Mouse (Mus musculus): ENCODE measurements around the gene Lypd6. TPM values are rescaled to one million over a fixed set of nuclear protein-coding genes. Genes with fewer than 3 reads are reported as not detected.

Lypd6 gene
- polyA plus RNA-seq, 1 experiment from 2014 or later = 0.28 TPM

GRCm38 (mm10) chr2:50110167-50110566 lies 43.9 kb downstream of the Lypd6 start:
- peak; percentile 55 for ATAC-seq (ENCODE audit: low read depth)
- WGBS (ENCODE audit: insufficient replicate concordance) = 32% methylated on average over 10 of the region's 10 CpGs
- no peak overlapping the region for H3K4me3 ChIP-seq (replicated peaks)
- H3K36me3 ChIP-seq = no peaks in the 10 kb centered on the region
- DNase-seq = no peak
- H3K27ac ChIP-seq = no peak overlapping the region
- H3K4me1 ChIP-seq (replicated peaks) = no peaks in the 10 kb centered on the region
- H3K9ac ChIP-seq = no peak overlapping the region
- H3K27me3 ChIP-seq = no peaks in the 10 kb centered on the region
- no peak overlapping the region for H3K4me2 ChIP-seq
- no peaks in the 10 kb centered on the region for H3K9me3 ChIP-seq (replicated peaks)

- DNase-seq = no peak
- Histone ChIP-seq H3K9me3 (replicated peaks) (no peaks in the 10 kb centered on the region), H3K4me3 (replicated peaks) (no peak overlapping the region), H3K9ac (no peak overlapping the region), H3K4me1 (replicated peaks) (no peaks in the 10 kb centered on the region), H3K27me3 (no peaks in the 10 kb centered on the region), H3K27ac (no peak overlapping the region), H3K36me3 (no peaks in the 10 kb centered on the region), H3K4me2 (no peak overlapping the region)
- 66% methylated on average over 3 of the region's 3 CpGs for WGBS (ENCODE audit: insufficient replicate concordance)
- ATAC-seq (ENCODE audit: low read depth) = no peak
Measured at GRCm38 (mm10) chr2:50111169-50111568, 44.9 kb downstream of the Lypd6 start.

- H3K27me3 ChIP-seq = no peaks in the 10 kb centered on the region
- WGBS (ENCODE audit: insufficient replicate concordance) = 27% methylated on average over 1 of the region's 1 CpGs
- H3K4me3 ChIP-seq (replicated peaks) = no peak overlapping the region
- DNase-seq = no peak
- H3K9me3 ChIP-seq (replicated peaks) = no peaks in the 10 kb centered on the region
- H3K36me3 ChIP-seq = no peaks in the 10 kb centered on the region
- no peak overlapping the region for H3K4me2 ChIP-seq
- H3K4me1 ChIP-seq (replicated peaks) = no peaks in the 10 kb centered on the region
- no peak overlapping the region for H3K27ac ChIP-seq
- ATAC-seq (ENCODE audit: low read depth) = no peak
- H3K9ac ChIP-seq = no peak overlapping the region
Measured at GRCm38 (mm10) chr2:50111609-50112008, 45.4 kb downstream of the Lypd6 start.

GRCm38 (mm10) chr2:50112427-50112826 lies 46.2 kb downstream of the Lypd6 start:
- DNase-seq = no peak
- Histone ChIP-seq H3K9ac (no peak overlapping the region), H3K9me3 (replicated peaks) (no peaks in the 10 kb centered on the region), H3K36me3 (no peaks in the 10 kb centered on the region), H3K27ac (no peak overlapping the region), H3K27me3 (no peaks in the 10 kb centered on the region), H3K4me3 (replicated peaks) (no peak overlapping the region), H3K4me1 (replicated peaks) (no peaks in the 10 kb centered on the region), H3K4me2 (no peak overlapping the region)
- no peak for ATAC-seq (ENCODE audit: low read depth)
- 55% methylated on average over 5 of the region's 5 CpGs for WGBS (ENCODE audit: insufficient replicate concordance)

- ATAC-seq (ENCODE audit: low read depth) (no peak), DNase-seq (no peak)
- Histone ChIP-seq H3K36me3 (no peaks in the 10 kb centered on the region), H3K4me3 (replicated peaks) (no peak overlapping the region), H3K27ac (no peak overlapping the region), H3K27me3 (no peaks in the 10 kb centered on the region), H3K4me1 (replicated peaks) (no peaks in the 10 kb centered on the region), H3K9me3 (replicated peaks) (no peaks in the 10 kb centered on the region), H3K4me2 (no peak overlapping the region), H3K9ac (no peak overlapping the region)
- 77% methylated on average over 7 of the region's 7 CpGs for WGBS (ENCODE audit: insufficient replicate concordance)
Measured at GRCm38 (mm10) chr2:50119101-50119500, 52.9 kb downstream of the Lypd6 start.

- 71% methylated on average over 9 of the region's 9 CpGs for WGBS (ENCODE audit: insufficient replicate concordance)
- H3K36me3 ChIP-seq = no peaks in the 10 kb centered on the region
- no peaks in the 10 kb centered on the region for H3K4me1 ChIP-seq (replicated peaks)
- H3K4me3 ChIP-seq (replicated peaks) = no peak overlapping the region
- no peaks in the 10 kb centered on the region for H3K9me3 ChIP-seq (replicated peaks)
- ATAC-seq (ENCODE audit: low read depth) (no peak), DNase-seq (no peak)
- H3K27me3 ChIP-seq = no peaks in the 10 kb centered on the region
- H3K27ac ChIP-seq = no peak overlapping the region
- H3K9ac ChIP-seq = no peak overlapping the region
- H3K4me2 ChIP-seq = no peak overlapping the region
Measured at GRCm38 (mm10) chr2:50120839-50121238, 54.6 kb downstream of the Lypd6 start.

- no peak for DNase-seq
- no peak for ATAC-seq (ENCODE audit: low read depth)
- no peak overlapping the region for H3K27ac ChIP-seq
- WGBS (ENCODE audit: insufficient replicate concordance) = 67% methylated on average over 5 of the region's 5 CpGs
- no peak overlapping the region for H3K4me2 ChIP-seq
- no peaks in the 10 kb centered on the region for H3K9me3 ChIP-seq (replicated peaks)
- H3K9ac ChIP-seq = no peak overlapping the region
- H3K4me1 ChIP-seq (replicated peaks) = no peaks in the 10 kb centered on the region
- no peaks in the 10 kb centered on the region for H3K36me3 ChIP-seq
- H3K4me3 ChIP-seq (replicated peaks) = no peak overlapping the region
- H3K27me3 ChIP-seq = no peaks in the 10 kb centered on the region
Measured at GRCm38 (mm10) chr2:50123376-50123775, 57.1 kb downstream of the Lypd6 start.

- no peak overlapping the region for H3K4me2 ChIP-seq
- DNase-seq = no peak
- H3K27me3 ChIP-seq = no peaks in the 10 kb centered on the region
- H3K9me3 ChIP-seq (replicated peaks) = no peaks in the 10 kb centered on the region
- ATAC-seq (ENCODE audit: low read depth) = no peak
- H3K9ac ChIP-seq = no peak overlapping the region
- no peaks in the 10 kb centered on the region for H3K36me3 ChIP-seq
- no peak overlapping the region for H3K27ac ChIP-seq
- H3K4me3 ChIP-seq (replicated peaks) = no peak overlapping the region
- 61% methylated on average over 9 of the region's 9 CpGs for WGBS (ENCODE audit: insufficient replicate concordance)
- H3K4me1 ChIP-seq (replicated peaks) = no peaks in the 10 kb centered on the region
Measured at GRCm38 (mm10) chr2:50127513-50128175, 61.4 kb downstream of the Lypd6 start.

- H3K36me3 ChIP-seq = no peaks in the 10 kb centered on the region
- H3K4me1 ChIP-seq (replicated peaks) = no peaks in the 10 kb centered on the region
- H3K9ac ChIP-seq = no peak overlapping the region
- H3K9me3 ChIP-seq (replicated peaks) = no peaks in the 10 kb centered on the region
- H3K4me3 ChIP-seq (replicated peaks) = no peak overlapping the region
- no peak overlapping the region for H3K4me2 ChIP-seq
- WGBS (ENCODE audit: insufficient replicate concordance) = 66% methylated on average over 12 of the region's 12 CpGs
- no peak overlapping the region for H3K27ac ChIP-seq
- ATAC-seq (ENCODE audit: low read depth) (no peak), DNase-seq (no peak)
- no peaks in the 10 kb centered on the region for H3K27me3 ChIP-seq
Measured at GRCm38 (mm10) chr2:50128322-50129277, 62.4 kb downstream of the Lypd6 start.

- Histone ChIP-seq H3K36me3 (no peaks in the 10 kb centered on the region), H3K9ac (no peak overlapping the region), H3K27ac (no peak overlapping the region), H3K4me3 (replicated peaks) (no peak overlapping the region), H3K27me3 (no peaks in the 10 kb centered on the region), H3K4me2 (no peak overlapping the region), H3K4me1 (replicated peaks) (no peaks in the 10 kb centered on the region), H3K9me3 (replicated peaks) (no peaks in the 10 kb centered on the region)
- DNase-seq (no peak), ATAC-seq (ENCODE audit: low read depth) (no peak)
- WGBS (ENCODE audit: insufficient replicate concordance) = 42% methylated on average over 3 of the region's 3 CpGs
Measured at GRCm38 (mm10) chr2:50130674-50131073, 64.4 kb downstream of the Lypd6 start.

- H3K9me3 ChIP-seq (replicated peaks) = no peaks in the 10 kb centered on the region
- H3K4me3 ChIP-seq (replicated peaks) = no peak overlapping the region
- H3K4me2 ChIP-seq = no peak overlapping the region
- H3K27ac ChIP-seq = no peak overlapping the region
- ATAC-seq (ENCODE audit: low read depth) (no peak), DNase-seq (no peak)
- H3K36me3 ChIP-seq = no peaks in the 10 kb centered on the region
- no peaks in the 10 kb centered on the region for H3K27me3 ChIP-seq
- H3K4me1 ChIP-seq (replicated peaks) = no peaks in the 10 kb centered on the region
- WGBS (ENCODE audit: insufficient replicate concordance) = 64% methylated on average over 6 of the region's 6 CpGs
- H3K9ac ChIP-seq = no peak overlapping the region
Measured at GRCm38 (mm10) chr2:50143672-50144071, 77.4 kb downstream of the Lypd6 start.
